Mouse (Mus musculus) embryonic facial prominence, embryonic 14.5 days (tissue): ENCODE measurements at regions not wholly inside any gene's neighbourhood (a gene's known extent, or its start where the extent isn't known, plus 50 kb on each side); places are given as distances from the start of the nearest gene placed in this dataset.

Source experiments
- ATAC-seq: fragments of 200-750 bp; cut with Nextera tagmentation; 2 replicates; pipeline ENCODE4 v1.8.0; 2017; ENCODE audit warnings: low read depth, moderate number of reproducible peaks, moderate TSS enrichment
- DNase-seq: peaks from one replicate; pipeline ENCODE4 v3.0.0-alpha.2; 2015; ENCODE audit warnings: low spot score
- H3K27ac ChIP-seq: fragments of 300-500 bp; sonication (generic); replicated peaks from 2 replicates; pipeline ENCODE4 v1.5.1; 2014; ENCODE audit warnings: low read depth, mild to moderate bottlenecking, low read length, moderate library complexity
- H3K27me3 ChIP-seq: fragments of 300-500 bp; sonication (generic); replicated peaks from 2 replicates; pipeline ENCODE4 v1.6.1; 2014; ENCODE audit warnings: low read length; ENCODE audit not compliant: control insufficient read depth, insufficient read depth
- H3K36me3 ChIP-seq: fragments of 300-500 bp; sonication (generic); 2 replicates; pipeline ENCODE4 v1.6.1; 2014; ENCODE audit warnings: low read length, mixed read lengths; ENCODE audit not compliant: control insufficient read depth, insufficient read depth
- H3K4me1 ChIP-seq: fragments of 300-500 bp; sonication (generic); 2 replicates; pipeline ENCODE4 v1.6.1; 2014; ENCODE audit warnings: antibody characterized with exemption, low read length; ENCODE audit not compliant: control insufficient read depth, insufficient read depth
- H3K4me2 ChIP-seq: fragments of 300-500 bp; sonication (generic); 2 replicates; pipeline ENCODE4 v1.6.1; 2014; ENCODE audit warnings: low read depth, mild to moderate bottlenecking, low read length, moderate library complexity, mixed read lengths
- H3K4me3 ChIP-seq: fragments of 300-500 bp; sonication (generic); 2 replicates; pipeline ENCODE4 v1.5.1; 2014; ENCODE audit warnings: low read depth, mild to moderate bottlenecking, low read length
- H3K9ac ChIP-seq: fragments of 300-500 bp; sonication (generic); 2 replicates; pipeline ENCODE4 v1.6.1; 2014; ENCODE audit warnings: low read depth, mild to moderate bottlenecking, low read length, moderate library complexity, mixed read lengths
- H3K9me3 ChIP-seq: fragments of 300-500 bp; sonication (generic); 2 replicates; pipeline ENCODE4 v1.6.1; 2016; ENCODE audit warnings: low read length; ENCODE audit not compliant: control insufficient read depth
- WGBS: fragments of 180-500 bp; shearing (Covaris S2); extraction: QIAGEN DNeasy Blood & Tissue Kit; methylation state at CpG from one replicate; pipeline ENCODE4 v1.1.7; 2014; 5-methylcytosine and 5-hydroxymethylcytosine counted together

GRCm38 (mm10) chr3:58138726-58139585, 275.6 kb upstream of the Tsc22d2 start:
- H3K4me2 ChIP-seq = no peak overlapping the region
- H3K27ac ChIP-seq = no peak overlapping the region
- WGBS = 75% methylated on average over 8 of the region's 8 CpGs
- no peaks in the 10 kb centered on the region for H3K36me3 ChIP-seq
- H3K9me3 ChIP-seq = no peaks in the 10 kb centered on the region
- no peak for DNase-seq
- no peaks in the 10 kb centered on the region for H3K4me1 ChIP-seq
- ATAC-seq = no peak
- H3K9ac ChIP-seq = no peak overlapping the region
- no peak overlapping the region for H3K4me3 ChIP-seq
- H3K27me3 ChIP-seq = no peaks in the 10 kb centered on the region

DNA sequence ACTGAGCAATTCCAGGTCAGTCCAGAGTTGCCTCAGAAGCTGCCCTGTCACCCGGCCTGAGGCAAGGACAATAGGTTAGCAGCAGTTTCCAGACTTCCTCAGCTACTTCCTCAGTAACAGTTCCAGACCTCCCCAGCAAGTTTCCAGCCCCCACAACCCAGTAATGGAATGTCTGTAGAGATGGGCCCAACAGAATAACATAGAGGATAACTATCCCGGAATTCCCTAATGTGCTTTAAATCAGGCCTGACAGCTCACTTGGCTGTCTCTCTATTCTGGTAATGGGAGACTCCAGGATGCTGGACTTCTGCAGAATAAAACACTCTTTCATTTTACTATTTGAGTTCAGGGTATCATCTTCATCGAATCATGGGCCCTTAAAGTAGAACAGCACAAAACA, 268.4 kb upstream of the Tsc22d2 start:
- no peaks in the 10 kb centered on the region for H3K27me3 ChIP-seq
- H3K4me3 ChIP-seq = no peak overlapping the region
- H3K27ac ChIP-seq = no peak overlapping the region
- DNase-seq (no peak), ATAC-seq (no peak)
- no peak overlapping the region for H3K9ac ChIP-seq
- no peaks in the 10 kb centered on the region for H3K36me3 ChIP-seq
- WGBS = 31% methylated on average over 3 of the region's 3 CpGs
- H3K4me2 ChIP-seq = no peak overlapping the region
- H3K9me3 ChIP-seq = no peaks in the 10 kb centered on the region
- no peaks in the 10 kb centered on the region for H3K4me1 ChIP-seq

- no peak for ATAC-seq
Observed at GRCm38 (mm10) chr3:58146762-58147161, 267.8 kb upstream of the Tsc22d2 start.

DNA sequence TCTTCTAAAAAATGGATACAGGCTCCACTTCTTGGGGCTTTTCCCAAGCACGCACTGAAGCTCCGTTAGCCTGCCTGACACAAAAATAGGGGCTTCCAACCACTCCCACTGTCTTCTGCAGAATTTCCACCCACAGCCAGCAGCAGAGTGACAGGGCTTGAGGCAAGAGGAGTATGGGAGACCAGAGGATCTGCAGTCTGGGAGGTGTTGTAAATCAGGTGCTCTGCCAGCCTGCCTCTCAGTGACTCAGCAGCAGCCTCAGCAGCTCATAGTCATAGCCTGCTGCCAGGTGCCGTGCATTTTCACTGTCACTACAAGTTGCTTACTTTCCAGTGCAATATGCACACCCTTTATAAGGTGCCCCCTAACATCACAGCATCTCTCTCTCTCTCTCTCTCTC, 261.4 kb upstream of the Tsc22d2 start:
- Histone ChIP-seq H3K27ac (no peak overlapping the region), H3K27me3 (no peaks in the 10 kb centered on the region), H3K4me2 (no peak overlapping the region), H3K4me3 (no peak overlapping the region), H3K9ac (no peak overlapping the region), H3K9me3 (no peaks in the 10 kb centered on the region), H3K36me3 (no peaks in the 10 kb centered on the region), H3K4me1 (no peaks in the 10 kb centered on the region)
- 81% methylated on average over 3 of the region's 3 CpGs for WGBS
- DNase-seq (no peak), ATAC-seq (no peak)

More at GRCm38 (mm10) chr3:58146762-58147161, 267.8 kb upstream of the Tsc22d2 start:
- Histone ChIP-seq H3K4me1 (no peaks in the 10 kb centered on the region), H3K4me3 (no peak overlapping the region), H3K9me3 (no peaks in the 10 kb centered on the region), H3K36me3 (no peaks in the 10 kb centered on the region), H3K27ac (no peak overlapping the region), H3K9ac (no peak overlapping the region), H3K27me3 (no peaks in the 10 kb centered on the region), H3K4me2 (no peak overlapping the region)
- 53% methylated on average over 1 of the region's 1 CpGs for WGBS
- DNase-seq = no peak

DNA sequence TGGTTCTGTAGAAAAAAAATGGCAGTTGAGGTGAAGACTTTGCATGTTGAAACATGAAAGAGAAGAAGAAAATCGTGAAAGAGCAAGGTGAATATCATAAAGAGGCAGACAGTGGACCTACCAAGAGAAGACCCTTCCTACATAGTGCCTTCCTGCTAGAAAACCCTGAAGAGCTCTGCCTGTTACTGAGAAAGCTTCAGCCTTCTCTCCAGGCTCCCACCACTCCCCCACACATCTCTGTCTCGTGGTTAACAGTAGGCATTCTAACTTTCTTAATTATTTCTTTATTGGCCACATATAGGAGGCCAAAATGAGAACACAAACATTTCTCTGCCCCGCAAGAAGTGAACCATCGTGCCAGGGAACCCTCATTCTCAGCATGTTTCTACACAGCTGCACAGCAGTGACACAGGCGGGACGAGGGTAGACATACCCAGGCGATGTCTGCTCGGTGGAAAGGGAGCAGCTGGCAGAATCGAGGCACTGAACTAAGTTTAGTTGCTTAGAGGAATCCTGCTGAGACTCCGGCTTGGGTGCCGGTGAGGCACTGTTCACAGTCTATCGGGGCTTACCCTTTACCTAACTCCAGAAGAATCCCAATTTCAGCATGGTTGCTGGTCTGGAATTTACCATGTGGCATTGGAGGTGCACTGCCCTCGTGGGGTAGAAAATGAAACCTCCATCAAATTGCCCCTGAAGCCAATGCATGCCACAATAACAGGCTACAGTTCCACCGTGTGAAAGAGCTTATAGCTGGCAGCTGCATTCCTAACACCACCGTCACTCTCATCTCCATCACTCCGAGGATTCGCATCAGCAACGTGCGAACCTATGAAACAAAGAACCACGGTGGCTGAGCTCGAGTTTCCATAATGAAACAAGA, 260.4 kb upstream of the Tsc22d2 start:
- Histone ChIP-seq H3K27me3 (no peaks in the 10 kb centered on the region), H3K27ac (no peak overlapping the region), H3K4me1 (no peaks in the 10 kb centered on the region), H3K36me3 (no peaks in the 10 kb centered on the region), H3K9ac (no peak overlapping the region), H3K9me3 (no peaks in the 10 kb centered on the region), H3K4me3 (no peak overlapping the region), H3K4me2 (no peak overlapping the region)
- 68% methylated on average over 21 of the region's 21 CpGs for WGBS
- ATAC-seq (no peak), DNase-seq (no peak)

DNA sequence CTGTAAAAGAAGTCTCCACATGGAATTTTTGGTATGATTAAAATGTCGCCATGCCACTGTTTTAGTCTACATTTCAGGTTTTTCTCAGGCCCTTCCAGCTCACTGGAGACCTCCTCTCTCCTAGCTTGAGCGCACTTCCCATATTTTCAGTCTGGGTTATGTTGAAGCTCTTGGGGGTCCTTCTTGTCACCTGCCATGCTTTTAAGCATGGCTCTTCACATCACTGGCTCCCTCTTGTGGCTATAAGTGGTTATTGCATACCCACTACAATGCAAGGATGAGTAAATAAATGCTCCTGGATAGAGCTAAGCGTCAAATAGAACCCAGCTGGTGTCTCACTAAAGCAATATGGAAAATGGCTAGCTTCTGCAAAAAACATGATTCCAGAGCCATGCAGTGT, 255.1 kb upstream of the Tsc22d2 start:
- H3K27ac ChIP-seq = no peak overlapping the region
- no peaks in the 10 kb centered on the region for H3K27me3 ChIP-seq
- no peaks in the 10 kb centered on the region for H3K4me1 ChIP-seq
- H3K9me3 ChIP-seq = no peaks in the 10 kb centered on the region
- peak; percentile 39; the same call in 1 of the 2 replicates for ATAC-seq
- no peaks in the 10 kb centered on the region for H3K36me3 ChIP-seq
- no peak overlapping the region for H3K9ac ChIP-seq
- H3K4me2 ChIP-seq = no peak overlapping the region
- DNase-seq = no peak
- 54% methylated on average over 3 of the region's 3 CpGs for WGBS
- H3K4me3 ChIP-seq = no peak overlapping the region

- ATAC-seq (no peak), DNase-seq (peak; percentile 52)
- no peaks in the 10 kb centered on the region for H3K9me3 ChIP-seq
- H3K27ac ChIP-seq = no peak overlapping the region
- H3K36me3 ChIP-seq = no peaks in the 10 kb centered on the region
- H3K27me3 ChIP-seq = no peaks in the 10 kb centered on the region
- H3K4me2 ChIP-seq = no peak overlapping the region
- H3K9ac ChIP-seq = no peak overlapping the region
- 34% methylated on average over 10 of the region's 10 CpGs for WGBS
- no peaks in the 10 kb centered on the region for H3K4me1 ChIP-seq
- no peak overlapping the region for H3K4me3 ChIP-seq
Observed at GRCm38 (mm10) chr3:58162238-58162637, 252.3 kb upstream of the Tsc22d2 start.

GRCm38 (mm10) chr3:58163806-58164205, 250.7 kb upstream of the Tsc22d2 start:
- WGBS = 8% methylated on average over 10 of the region's 10 CpGs

More at GRCm38 (mm10) chr3:58163806-58164205, 250.7 kb upstream of the Tsc22d2 start:
- ATAC-seq = peak; percentile 53
- no peak overlapping the region for H3K27ac ChIP-seq
- peaks cover 4% of the 10 kb centered on the region; the same call in 1 of the 2 replicates for H3K4me1 ChIP-seq
- DNase-seq = peak; percentile 92
- no peaks in the 10 kb centered on the region for H3K27me3 ChIP-seq
- no peak overlapping the region for H3K4me3 ChIP-seq
- no peaks in the 10 kb centered on the region for H3K9me3 ChIP-seq
- no peaks in the 10 kb centered on the region for H3K36me3 ChIP-seq
- H3K9ac ChIP-seq = no peak overlapping the region
- H3K4me2 ChIP-seq = no peak overlapping the region
